Mouse (Mus musculus): ENCODE measurements around the gene Ubash3b. TPM values are rescaled to one million over a fixed set of nuclear protein-coding genes. Genes with fewer than 3 reads are reported as not detected.

Ubash3b gene
- total RNA-seq, 2 experiments from 2014 or later, result 2.2 to 3.3 TPM

DNA sequence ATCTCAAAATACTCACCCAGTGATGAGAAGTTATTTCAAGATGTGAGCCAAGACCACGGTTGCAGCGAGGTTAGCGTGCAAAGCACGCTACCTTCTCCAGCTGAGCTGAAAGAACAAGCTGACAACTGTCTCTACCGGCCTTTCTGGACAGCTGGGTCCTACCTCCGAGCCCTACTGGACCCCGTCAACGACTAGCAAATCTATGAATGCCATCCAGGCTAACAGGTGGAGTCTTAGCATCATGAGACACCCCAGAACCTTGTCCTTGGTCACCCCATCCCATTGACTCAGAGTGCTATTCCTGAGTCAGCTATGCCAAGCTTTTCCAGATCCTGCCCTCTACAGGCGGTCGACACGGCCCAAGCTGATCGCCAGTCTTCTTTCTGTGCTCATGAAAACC is 69.5 kb downstream of the Ubash3b start:
- no peak for DNase-seq

DNA sequence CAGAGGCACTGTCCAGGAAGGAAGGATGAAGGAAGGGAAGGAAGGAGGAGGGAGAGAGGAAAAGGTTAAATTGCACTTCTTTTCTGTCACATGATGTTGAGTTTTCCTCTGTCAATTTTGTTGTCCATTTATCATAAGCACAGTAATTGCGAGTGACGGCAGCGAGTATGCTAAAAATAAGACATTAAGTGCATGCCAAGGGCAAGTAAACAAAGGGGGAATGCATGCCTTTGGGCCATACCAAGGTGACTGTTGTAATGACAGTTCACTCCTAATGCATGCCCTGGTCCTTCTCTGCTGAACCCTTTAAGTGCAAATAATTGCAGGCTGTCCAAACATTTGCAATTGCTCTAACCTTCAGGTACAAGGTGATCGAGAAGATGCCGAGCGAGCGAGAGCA is 70.3 kb downstream of the Ubash3b start:
- no peak for DNase-seq

DNA sequence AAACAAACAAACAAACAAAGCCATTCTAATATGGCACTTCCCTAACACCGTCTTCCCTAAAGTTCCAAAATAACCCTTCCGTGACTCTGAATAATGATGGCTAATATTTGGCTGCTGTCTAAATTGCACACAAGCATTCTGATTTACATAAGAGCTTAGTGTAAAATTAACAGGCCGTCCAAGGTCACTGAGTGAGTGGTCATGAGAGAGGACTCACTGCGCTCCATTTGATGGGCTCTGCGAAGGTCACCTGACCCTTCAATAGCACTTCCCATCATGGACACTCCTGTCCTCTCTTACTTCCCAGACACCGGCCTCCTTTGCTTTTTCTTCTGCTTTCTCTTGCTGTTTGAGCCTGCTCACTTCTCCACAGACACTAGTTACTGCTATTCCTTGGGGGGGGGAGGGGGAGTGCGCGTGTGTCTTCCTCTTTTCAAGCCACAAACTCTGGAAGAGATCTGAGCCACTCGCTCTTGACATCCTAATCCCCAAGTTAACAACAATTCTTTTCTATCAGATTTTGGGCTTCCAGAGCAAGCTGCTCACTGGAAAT is 73.6 kb downstream of the Ubash3b start:
- no peak for DNase-seq

DNA sequence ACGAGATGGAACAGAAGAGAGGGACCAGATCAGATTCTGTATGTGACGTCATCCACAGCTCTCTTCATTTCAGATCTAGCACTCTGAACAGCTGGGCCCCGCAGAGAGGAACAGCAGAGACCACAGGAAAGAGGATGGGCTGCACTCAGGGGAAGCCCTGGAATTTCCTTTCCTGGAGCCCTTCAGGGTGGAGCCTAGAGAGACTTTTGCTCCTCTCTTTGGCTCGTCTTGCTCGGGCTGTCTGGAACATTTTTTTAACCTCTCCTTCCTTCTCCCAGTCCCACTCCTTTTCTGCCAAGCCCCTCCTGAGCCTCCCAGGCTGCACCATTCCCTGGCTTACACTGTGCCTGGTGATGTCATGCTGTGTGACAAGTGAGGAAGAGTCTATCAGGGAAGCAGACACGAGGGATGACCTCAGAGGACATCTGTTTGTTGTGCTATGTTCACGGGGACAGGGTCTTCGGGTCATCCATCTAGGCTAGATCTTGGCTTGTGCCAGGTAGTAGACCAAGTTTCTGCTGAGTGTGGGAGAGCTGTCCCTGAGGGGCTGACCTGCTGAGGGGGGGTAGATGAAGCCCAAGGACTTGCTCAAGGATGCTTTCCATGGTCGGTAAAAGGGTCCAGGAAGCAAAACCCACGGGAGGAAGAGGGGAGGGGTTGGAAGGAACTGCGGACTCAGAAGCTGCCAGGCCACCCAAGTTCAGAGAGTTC is 77.2 kb downstream of the Ubash3b start:
- no peak for DNase-seq

DNA sequence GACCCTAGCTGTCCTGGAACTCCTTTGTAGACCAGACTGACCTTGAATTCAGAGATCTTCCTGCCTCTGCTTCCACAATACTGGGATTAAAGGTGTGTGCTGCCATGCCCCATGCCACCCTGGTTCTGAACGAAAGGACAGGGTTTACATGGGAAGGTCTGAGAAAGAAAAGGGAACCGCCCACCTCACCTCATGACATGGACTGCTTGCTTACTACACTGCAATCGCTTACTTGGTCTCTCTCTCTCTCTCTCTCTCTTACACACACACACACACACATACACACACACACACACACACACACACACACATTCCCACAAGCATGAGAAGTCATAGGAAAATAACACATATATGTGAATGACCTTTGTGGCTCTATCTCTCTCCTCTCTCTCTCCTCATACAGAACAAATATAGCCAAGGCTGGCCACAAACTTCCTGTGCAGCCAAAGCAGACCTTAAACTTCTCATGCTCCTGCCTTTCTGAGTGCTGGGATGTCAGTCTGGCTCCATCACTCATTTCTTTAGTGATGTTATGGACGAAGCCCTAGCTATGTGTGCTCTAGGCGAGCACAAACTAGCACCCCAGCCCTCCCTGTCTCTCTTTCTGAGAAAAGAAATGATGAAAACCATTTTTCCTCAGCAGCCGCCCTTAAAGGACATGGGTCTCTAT is 78.0 kb downstream of the Ubash3b start:
- no peak for DNase-seq

DNA sequence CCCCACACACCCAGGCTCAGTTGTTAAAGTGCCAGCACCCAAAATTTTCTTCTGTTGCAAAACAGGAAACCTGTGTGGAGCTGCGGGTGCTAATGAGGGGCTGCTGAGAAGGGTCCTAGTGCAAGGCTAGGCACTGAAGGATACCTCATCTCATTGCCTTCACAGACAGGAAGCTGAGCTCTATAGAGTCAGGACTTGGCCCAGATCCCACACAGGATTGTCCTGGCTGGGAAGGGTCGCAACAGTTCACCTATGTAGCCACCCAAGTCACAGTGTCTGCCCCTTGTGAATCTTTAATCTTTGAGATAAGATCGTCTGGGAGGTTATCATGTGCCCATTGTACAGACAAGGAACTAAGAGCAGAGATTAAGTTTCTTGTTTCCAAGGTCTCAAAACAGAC is 78.6 kb downstream of the Ubash3b start:
- no peak for DNase-seq

DNA sequence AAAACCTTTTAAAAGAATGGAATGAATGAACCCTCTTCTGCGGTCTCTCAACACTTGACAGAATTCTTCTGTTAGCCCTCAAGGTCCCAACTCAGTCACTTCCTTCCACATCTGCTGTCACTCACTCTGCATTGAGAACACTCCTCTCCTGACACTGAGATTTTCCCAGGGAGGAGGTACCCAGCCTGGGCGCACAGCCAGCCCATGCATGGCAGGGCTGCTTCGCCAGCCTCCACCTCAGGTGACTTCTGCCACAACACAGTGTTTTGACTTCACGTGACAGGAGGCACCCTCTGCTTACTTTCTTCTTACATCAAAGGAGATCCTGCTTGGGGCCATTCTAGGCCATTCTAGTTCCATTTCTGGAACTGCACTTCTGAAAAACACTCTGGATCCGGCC is 80.6 kb downstream of the Ubash3b start:
- no peak for DNase-seq

DNA sequence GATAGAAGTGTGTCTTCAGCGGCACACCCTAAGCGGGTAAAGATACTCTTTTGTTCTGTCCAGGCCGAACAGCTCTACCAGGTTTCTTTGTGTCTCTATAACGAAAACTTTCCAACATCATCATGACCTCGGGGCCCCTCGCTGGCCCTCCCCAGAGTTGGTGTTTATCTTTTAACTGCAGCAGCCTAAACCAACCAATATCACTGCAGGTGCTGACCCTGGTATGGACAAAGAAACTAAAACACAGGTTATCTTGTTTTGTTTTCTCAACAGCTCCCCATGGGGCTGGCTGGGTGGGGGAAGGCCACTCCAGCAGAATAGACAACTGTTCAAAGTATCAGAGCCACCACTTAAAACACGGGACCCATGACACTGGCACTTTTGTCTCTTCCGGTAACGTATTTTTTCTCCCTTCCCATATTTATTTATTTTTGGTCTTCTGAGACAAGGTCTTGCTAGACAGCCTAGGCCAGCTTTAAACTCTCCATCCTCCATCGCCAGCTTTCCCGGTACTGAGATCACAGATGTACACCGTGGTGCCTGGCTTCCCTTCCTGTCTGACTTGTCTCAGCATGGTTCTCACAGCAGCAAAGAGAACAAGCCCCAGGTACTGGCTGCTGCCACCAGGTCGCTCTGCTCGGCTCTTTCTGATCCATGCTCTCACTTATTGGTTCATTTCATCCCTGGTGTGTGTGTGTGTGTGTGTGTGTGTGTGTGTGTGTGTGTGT is 81.9 kb downstream of the Ubash3b start:
- DNase-seq, result no peak

DNA sequence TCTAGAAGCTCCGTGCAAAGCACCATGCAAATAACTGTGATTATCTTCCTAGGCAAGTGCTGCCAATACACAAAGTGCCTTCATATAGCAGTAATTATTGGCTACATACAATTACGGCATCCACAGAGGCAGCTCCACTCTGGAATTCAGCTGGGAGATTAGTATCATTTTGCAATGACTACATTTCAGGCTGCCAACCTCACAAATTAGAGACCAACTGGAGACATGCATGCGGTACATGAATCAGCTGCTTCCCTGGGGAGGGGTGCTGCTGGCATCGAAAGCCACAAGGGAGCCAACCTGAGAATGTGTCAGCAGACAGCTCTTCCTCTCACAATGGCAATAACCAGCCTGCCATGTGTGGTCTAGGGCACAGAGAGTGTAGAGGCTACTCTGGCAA is 83.3 kb downstream of the Ubash3b start:
- DNase-seq, result no peak

DNA sequence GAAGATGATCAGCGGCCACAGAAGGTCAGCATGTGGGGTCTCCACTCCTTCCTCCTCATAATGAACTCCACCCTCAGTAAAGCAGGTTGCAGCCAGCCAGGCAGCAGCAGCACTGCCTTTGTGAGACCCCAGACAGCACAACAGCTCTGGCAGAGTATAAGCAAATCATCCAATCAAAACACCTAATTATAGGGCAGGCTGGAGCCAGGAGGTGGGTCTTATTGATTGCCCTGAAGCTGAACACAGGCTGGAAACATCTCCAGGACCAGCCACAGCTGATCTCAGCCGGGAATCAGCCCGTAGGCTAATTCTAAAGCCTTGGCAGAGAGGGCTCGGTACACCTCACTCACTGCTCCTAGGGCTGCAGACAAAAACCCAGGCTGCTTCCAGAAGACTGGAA is 85.3 kb downstream of the Ubash3b start:
- no peak for DNase-seq

DNA sequence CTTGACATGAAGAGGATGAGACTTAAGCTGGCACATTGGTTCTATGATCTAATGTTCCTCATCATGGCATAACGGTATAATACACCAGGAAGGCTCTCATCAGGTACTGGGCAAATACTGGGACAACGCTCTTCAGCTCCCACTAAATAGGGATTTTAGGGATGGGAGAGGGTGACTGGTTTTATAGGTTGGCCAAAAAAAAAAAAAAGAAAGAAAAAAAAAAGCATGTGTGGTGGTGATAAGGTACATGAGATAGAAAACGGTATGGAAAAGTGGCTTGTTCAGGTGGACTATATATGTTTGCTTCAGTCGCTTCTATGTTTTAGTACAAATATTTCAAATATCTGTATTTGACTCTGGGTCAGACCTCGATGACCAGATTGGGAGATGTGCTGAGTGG is 86.0 kb downstream of the Ubash3b start:
- DNase-seq, result no peak

DNA sequence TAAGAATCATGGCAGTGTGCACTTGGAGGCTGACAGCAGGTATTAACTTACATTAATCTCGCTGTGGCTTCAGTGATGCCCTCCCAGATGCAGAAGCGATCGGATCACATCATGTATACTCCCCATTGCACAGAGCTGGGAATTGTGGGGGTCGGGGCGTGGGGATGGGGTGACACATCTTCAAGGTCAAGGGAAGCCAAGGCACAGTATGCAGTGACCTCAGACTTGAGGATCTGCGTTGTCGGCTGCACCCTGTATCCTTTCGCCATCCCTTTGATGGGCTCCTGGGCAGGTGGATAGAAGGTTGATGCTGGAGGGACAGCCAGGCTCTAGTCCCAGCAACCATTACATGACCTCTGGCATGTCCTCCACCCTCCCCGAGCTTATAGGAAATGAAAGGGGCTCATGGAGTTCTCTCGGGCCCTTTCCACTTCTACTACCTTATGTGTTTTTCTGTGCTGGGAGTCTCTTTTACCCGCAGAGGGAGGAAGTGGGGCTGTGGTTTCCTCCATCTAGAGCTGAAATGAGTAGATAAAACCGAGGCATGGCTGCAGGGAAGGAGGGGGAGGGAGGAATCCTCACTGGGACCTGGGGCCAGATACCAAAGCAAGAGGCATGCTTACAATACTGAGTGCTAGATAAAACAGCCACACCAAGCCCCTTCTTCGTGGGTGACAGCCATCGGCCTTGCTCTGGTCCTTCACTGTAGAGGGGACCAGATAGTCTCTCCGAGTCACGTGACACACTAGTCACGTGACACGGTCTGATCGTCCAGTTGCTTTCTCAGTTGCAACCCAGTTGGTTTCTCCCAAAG is 88.1 kb downstream of the Ubash3b start:
- DNase-seq, result no peak

DNA sequence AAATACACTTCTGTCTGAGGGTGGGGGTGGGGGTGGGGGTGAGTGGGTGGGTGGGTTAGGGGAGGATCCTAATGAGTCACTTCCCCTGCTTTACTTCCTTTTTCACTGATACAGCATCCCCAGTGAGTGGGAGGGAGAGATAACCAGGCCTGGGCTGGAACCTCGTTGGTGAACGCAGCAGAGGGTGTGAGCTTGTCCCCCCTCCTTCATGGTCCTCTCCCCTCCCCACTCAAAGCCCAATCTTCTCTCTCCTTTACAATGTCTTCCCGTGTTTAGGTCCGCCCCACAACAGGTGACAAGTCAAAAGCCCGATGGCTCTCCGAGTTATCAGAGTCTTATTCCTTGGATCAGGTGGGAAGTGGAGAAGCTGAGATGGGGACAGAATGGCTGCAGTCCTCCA is 88.7 kb downstream of the Ubash3b start:
- DNase-seq, result no peak

DNA sequence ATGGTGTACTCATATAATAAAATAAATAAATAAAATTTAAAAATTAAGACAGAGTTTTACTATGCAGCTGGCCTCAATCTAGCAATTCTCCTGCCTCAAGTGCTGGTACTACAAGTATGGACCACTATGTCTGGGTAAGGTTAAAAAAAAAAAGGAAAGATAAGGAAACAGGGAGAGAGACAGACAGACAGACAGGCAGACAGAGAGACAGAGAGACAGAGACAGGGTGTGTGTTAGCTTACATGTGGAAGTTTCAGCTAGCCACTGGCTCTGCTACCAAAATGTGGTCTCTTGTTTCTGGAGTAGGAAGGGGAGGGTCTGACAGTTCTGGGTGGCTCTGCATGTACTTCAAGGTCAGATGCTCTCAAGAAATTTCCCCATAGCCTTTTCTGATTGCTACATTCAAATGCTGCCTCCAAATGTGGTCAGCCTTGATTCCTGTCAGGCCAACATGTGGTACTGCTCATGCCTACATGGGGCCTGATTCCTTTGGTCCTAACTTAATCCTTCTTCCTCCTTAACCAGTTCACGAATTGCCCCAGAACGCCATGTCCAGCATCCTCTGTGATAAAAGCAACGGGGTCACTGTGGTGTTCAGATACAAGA is 89.5 kb downstream of the Ubash3b start:
- DNase-seq, result no peak

DNA sequence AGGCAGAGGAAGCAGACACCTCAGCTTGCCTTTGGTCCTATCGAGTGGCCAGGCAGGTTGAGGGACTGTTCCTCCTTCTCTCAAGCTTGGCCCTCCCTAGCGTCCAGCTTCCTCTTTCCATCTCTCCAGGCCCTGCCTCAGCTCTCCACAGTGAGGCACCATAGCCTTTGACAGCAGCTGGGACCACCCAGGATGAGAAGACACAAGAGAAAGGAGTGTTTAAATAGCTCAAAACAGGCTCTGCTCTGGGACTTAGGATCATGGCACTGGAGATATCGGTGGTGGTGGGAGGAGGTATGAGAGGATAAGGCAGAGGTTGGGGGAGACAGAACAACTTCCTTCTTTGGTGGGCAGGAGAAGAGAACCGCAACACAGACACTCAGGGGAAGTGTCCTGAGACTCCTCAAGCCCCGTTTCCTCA is 90.7 kb downstream of the Ubash3b start:
- DNase-seq, result no peak

DNA sequence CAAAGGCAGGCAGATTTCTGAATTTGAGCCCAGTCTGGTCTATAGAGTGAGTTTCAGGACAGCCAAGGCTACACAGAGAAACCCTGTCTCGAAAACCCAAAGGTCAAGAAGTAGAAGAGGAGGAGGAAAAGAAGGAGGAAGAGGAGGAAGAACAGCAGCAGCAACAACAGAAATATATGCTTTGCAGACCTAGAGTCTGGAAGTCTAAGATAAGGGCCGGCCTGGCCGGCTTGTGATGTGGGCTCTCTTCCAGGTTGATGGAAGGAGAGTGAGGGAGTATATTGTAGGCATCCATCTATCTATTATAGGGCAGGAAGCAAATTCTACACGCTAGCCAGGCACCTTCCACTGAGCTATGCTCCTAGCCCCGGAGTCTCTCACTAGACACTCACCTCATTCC is 92.0 kb downstream of the Ubash3b start:
- DNase-seq, result no peak

DNA sequence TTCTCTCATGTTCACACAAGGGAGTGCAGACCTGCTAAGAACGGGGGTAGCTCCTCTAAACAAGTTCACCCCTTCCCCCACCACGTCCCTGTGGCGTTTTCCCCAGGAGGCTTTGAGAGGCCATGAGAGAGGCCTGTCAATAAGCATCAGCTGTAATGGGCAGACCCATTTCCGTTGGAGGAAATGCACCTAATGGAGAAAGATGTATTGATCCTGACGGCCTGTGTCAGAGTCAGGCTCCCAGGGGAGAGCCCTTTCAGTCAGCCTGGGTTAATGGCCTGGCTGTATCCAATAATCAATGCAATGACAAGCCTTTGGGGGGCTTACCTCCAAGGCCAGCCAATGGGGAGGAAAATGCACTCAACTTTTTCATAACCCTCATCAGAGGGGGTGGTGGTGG is 100.1 kb downstream of the Ubash3b start:
- no peak for DNase-seq

DNA sequence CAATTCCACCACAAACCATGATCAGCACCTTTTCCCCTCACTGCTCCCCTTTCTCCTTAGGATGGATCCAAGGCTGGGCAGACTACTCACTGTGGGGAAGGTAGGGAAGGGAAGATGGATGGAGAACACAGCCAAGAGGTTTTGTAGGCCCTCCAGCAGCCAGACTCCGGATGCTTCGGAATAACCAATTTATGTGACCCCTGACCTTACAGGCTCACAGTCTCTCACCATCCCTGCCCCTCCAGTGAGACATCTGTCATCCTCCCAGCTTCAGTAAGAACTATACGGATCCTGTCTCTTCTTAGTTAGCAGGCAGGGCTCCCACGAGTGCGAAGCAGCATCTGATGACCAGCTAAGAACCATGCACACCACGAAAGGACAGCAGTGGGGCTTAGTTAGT is 100.9 kb downstream of the Ubash3b start:
- DNase-seq, result no peak

DNA sequence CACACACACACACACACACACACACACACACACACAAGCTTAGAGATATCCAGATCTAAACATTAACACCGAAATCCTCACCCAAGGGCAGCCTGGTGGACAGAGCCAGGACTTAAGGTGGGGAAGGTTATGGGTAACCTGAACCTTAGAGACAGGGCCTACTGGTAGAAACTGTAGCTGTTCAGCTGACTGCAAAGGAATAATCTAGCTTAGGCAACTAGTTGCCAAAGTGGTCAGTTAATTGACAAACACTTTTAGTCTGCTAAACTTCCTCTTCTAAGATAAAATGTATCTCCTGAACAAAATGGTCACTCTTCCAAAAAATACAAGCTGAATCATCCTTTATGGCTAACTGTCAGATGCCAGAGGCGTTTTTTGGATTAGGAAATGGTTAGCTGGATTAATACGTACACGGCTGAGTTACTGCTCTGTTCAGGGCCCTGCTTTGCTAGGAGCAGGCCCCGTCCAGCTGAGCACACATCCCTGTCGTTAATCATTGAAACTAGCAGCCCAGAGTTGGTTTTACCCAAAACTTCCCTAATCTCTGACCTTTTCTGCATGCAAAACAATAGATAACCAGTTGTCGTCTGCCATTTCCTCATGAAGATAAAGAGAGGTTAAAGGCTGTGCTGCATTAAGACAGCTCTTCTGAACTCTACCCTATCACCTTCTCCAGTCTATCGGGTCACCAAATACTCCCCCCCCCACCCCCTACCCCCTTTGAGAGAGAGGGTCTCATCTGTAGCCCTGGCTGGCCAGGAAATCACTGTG is 102.5 kb downstream of the Ubash3b start:
- DNase-seq, result no peak

DNA sequence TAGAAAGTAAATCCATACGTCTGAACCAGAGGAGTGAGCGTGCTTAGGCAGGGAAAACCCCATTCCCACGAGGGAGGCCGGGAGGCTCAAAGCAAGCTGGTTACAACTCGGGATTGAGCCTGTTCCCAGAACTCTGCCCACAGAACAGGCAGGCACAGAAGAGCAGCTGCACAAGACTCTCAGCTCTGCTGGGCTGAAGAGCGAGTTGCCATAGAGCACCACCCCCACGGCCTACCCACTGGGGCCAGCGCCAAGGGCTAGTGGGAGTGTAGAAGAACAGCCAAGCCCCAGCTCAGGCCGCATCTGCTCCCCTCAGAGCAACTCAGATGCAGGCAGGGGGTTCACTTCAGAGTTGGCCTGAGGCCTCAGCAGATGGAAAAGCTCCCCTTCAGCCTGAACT is 107.3 kb downstream of the Ubash3b start:
- DNase-seq, result peak; percentile 55

DNA sequence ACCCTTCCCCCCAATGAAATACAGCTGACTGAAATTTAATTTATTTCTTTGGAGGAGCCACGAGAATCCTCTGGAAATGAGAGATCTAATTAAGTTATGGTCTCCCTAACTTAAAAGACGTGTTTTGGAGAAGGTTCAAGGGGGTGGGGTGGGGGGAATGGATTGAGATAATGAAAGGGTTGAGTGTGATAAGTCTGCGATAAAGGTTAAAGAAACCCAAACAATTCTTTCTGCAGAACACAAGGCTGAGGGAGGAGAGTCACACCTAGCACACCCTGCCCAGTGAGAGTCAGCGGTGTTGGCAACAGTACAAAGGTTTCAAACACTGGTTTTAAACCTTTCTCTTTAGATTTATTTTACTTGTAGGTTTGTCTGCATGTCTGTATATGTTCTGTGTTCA is 108.0 kb downstream of the Ubash3b start:
- no peak for DNase-seq
